Mouse (Mus musculus): Measurements from ENCODE around the gene Cpsf4l.

Cpsf4l gene

GRCm38 (mm10) chr11:113709731-113710256, at the start of gene Cpsf4l:
Cpsf4l (minus strand) TSS chr11:113710017.
- DNase-seq (ENCODE audit: low spot score in 2 of 2) = no peak

DNA sequence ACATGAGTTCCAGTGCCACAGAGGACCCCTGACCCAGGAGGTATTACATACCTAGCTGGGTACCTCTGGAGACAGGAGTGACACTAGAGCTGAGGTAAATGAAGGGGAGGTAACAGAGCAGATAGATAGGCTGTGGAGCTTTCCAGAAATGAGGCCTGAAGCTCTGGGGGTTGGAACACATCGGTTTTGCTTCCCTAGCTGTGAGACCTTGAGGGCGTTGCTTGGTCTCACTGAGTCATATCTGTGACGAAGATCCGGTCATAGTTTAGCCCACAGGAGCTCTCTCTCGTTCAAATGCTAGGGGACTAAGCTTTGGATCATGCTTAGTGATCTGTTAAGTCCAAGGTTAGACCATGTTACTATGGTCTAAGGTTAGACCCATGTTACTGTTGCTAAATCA, 49.0 kb upstream of the Cpsf4l start:
- no peak for DNase-seq (ENCODE audit: low spot score in 2 of 2)

- DNase-seq (ENCODE audit: low spot score in 2 of 2) = no peak
Measured at GRCm38 (mm10) chr11:113756578-113756977, 46.8 kb upstream of the Cpsf4l start.

- DNase-seq (ENCODE audit: low spot score in 2 of 2) = no peak
Measured at GRCm38 (mm10) chr11:113755878-113756277, 46.1 kb upstream of the Cpsf4l start.

DNA sequence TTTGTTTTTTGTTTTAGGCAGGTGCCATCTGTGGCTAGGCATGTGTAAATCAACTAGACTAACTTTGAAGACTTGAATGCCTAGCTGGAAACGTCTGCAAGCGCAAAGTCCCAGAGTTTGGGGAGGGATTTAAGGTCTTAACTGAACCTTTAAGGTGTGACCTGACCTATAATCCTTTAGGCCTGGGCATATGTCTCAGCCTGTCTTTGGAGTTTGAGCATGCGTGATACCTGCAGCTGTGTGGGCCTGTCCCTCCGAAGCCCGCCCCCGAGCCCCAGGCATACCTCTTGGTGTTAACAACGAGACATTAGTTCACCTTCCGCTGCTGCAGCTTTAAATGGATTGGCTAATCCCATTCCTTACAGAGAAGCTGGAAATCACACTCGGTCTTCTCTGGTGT, 45.0 kb upstream of the Cpsf4l start:
- DNase-seq (ENCODE audit: low spot score in 2 of 2) = no peak

GRCm38 (mm10) chr11:113752685-113753430, 43.0 kb upstream of the Cpsf4l start:
- DNase-seq (ENCODE audit: low spot score in 2 of 2) = no peak

DNA sequence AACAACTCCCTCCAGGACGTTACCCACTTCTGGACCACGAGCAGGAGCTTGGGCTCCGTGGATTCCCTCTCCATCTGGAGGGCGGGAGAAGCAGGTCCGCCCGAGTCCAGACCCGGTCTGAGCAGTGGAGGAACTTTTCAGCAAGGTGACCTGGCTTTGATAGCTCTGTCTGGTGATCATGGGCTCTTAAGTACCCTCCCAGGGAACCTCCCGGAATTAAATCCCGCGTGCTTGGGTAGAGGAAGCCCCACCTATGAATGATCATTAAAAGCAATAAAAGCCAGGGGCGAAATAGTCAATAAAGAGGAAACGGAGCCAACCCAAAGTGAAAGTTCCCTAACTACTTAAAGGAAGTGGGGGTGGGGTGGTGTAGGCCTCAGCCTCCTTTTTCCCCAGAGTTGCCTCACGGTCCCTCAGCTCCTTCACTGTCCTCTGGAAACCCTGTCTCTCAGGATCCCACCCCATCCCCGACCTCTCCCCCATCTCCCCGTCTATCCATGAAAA, 42.4 kb upstream of the Cpsf4l start:
- no peak for DNase-seq (ENCODE audit: low spot score in 2 of 2)

- DNase-seq (ENCODE audit: low spot score in 2 of 2) = peak; percentile 83 to 91
Measured at GRCm38 (mm10) chr11:113751484-113752084, 41.8 kb upstream of the Cpsf4l start, which contains the start of gene Cdc42ep4. Cdc42ep4 (minus strand) TSS chr11:113751881.

- peak; percentile 81 to 90 for DNase-seq (ENCODE audit: low spot score in 2 of 2)
Measured at GRCm38 (mm10) chr11:113750571-113751483, 41.0 kb upstream of the Cpsf4l start.

- DNase-seq (ENCODE audit: low spot score in 2 of 2) = peak; percentile 66 to 74
Measured at GRCm38 (mm10) chr11:113749749-113750351, 40.0 kb upstream of the Cpsf4l start.

- DNase-seq (ENCODE audit: low spot score in 2 of 2) = peak; percentile 65 to 77
Measured at GRCm38 (mm10) chr11:113748797-113749521, 39.1 kb upstream of the Cpsf4l start.

- DNase-seq (ENCODE audit: low spot score in 2 of 2) = no peak
Measured at GRCm38 (mm10) chr11:113747725-113748380, 38.0 kb upstream of the Cpsf4l start.

DNA sequence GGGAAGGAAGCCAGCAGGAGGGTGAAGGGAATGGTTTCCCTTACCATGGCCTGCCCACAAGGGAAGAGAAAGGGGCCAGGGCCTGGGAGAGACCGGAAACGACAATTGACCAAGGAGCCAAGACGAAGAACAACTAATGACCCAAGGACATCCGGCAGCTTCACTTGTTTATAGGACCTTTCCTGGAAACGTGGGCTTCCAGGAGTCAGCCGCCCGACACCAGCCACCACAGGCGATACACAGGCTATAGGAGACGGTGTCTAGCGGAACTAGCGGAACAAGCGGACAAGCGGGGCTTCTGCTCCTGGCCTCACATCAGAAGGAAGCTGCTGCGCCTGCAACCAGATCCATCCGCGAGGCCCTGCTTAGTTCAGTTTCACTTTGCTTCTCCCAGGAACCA, 37.2 kb upstream of the Cpsf4l start:
- peak in 1 of 2 experiments; percentile 71 for DNase-seq (ENCODE audit: low spot score in 2 of 2)

GRCm38 (mm10) chr11:113745961-113746360, 36.1 kb upstream of the Cpsf4l start:
- DNase-seq (ENCODE audit: low spot score in 2 of 2) = no peak

DNA sequence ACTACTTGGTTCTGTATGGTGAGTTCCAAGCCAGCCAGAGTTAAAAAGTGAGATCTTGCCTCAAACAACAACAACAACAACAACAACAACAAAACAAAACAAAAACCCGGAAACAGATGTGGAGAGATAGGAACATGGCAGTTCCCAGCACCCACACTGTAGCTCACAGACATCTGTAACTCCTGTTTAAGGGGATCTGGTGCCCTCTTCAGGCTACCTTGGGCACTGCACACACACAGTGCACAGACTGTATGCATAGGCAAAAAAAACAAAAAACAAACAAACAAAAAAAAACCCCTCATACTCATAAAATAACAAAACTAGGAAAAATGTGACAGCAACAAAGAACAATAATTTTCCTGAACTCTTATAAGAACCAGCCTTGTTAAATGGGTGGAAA, 33.2 kb upstream of the Cpsf4l start:
- DNase-seq (ENCODE audit: low spot score in 2 of 2) = no peak

DNA sequence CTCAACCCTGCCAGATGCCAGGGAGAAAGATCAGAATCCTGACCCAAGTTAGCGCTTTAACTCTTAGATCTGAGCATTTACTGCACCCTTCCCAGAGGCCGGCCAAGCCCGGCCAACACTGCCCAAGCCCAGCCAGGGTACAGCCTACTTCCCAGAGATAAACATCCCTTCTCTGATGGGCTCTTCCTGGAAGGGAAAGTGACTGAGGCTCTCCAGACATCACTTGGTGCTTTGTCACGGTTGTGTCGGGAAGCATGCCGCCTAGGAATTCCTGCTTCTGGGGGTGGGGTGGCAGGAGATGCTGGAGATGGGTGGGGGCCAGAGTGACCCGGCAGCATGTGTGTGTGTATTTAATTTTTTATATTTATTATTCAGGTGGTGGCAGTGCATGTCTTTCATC, 30.3 kb upstream of the Cpsf4l start:
- no peak for DNase-seq (ENCODE audit: low spot score in 2 of 2)

DNA sequence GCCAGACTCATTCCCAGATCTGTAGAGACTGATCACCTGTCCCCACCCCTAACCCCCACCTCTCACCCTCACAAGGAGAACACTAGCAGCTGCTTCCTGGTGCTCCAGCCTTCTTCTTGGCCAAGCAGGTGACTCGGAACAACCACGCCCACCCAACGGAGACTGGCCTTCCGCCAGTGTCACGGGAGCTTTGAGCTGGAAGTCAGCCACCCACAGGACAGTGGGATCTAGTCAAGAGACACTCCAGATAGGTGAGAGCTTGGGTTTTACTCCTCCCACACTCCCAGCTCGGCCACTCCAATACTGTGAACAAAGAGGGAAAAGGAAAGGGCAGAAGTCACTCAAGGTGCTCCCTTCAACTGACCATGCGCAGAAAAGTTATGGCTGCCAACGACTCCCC, 29.4 kb upstream of the Cpsf4l start:
- DNase-seq (ENCODE audit: low spot score in 2 of 2) = no peak

DNA sequence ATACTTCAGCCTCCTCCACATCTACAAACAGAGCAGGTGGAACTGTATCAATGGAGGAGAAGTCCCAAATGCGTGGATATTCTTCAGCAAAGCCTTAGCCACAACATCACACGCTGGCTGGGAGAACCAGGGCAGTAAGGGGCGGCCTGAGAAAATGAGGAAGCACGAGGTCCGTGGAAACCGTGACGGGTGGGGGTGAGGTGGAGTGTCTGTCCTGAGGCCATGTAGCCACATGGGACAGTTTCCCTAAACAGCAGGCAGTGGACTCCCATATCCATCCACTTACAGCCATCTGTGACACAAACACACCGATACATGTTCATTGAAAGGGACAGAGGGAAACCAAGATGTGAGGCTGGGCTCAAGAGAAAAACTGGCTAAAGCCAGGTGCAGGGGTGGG, 28.1 kb upstream of the Cpsf4l start:
- peak in 1 of 2 experiments; percentile 34 for DNase-seq (ENCODE audit: low spot score in 2 of 2)

DNA sequence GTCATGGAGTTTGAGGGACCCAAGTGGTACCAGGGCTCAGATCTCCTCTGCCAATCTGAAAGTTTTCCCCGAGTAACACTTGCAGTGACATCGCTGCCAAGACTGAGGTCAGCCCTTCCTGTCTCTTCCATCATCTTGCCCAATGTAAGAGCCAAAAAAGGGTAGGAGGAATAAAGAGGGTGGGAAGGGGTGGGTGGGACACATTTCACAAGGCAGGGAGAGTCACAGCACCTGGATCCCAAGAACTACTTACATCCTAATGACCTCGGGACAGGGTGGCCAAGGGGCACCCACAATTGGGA, 27.7 kb upstream of the Cpsf4l start:
- DNase-seq (ENCODE audit: low spot score in 2 of 2) = no peak

DNA sequence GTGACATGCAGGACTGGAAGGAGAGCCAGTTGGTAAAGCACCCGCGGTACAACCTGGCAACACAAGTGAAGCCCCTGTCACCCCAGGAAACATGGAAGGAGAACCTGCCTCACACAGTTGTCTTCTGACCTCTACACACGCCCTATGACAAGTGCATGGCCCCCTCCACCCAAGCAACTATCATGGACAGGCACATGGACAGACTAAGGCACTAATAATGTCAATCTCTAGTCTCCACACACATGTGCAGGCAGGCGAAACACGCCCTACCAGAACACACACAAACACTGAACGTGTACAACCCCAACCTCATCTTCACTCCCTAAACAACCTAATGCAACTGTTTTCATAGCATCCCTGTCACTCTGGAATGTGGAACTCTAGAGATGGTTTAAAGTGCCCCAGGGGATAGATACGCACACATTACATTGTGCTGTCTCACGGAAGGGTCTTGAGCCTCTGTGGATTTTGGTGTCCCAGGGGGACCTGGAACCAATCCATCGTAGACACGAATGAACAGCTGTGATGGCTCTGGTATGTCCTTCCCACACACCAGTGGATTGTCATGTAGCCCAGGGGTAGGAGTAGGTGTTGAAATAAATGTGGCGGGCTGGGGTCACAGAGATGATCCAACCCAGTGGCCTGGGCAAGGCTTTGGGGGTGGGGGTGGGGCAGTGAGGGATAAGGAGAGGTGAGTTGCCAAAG, 27.2 kb upstream of the Cpsf4l start:
- DNase-seq (ENCODE audit: low spot score in 2 of 2) = no peak

Measured in spleen, postnatal 4 days (tissue).